Mouse (Mus musculus): ENCODE results near the gene Lrfn5. TPM values are rescaled to one million over a fixed set of nuclear protein-coding genes. Genes with fewer than 3 reads are reported as not detected.

The Lrfn5 gene
- polyA plus RNA-seq, 1 experiment from 2014 or later: 3.8 TPM

- Histone ChIP-seq H3K4me1 (no peaks in the 10 kb centered on the region), H3K36me3 (no peaks in the 10 kb centered on the region), H3K27me3 (no peaks in the 10 kb centered on the region), H3K9me3 (no peaks in the 10 kb centered on the region), H3K27ac (no peak overlapping the region), H3K9ac (no peak overlapping the region), H3K4me3 (no peak overlapping the region), H3K4me2 (replicated peaks) (no peak overlapping the region)
- ATAC-seq (ENCODE audit: low FRiP score, low read depth): no peak
These were observed 200.2 kb downstream of the Lrfn5 start for GRCm38 (mm10) chr12:61723158-61723557.

GRCm38 (mm10) chr12:61807073-61807605 is 284.2 kb downstream of the Lrfn5 start:
- H3K4me3 ChIP-seq: no peak overlapping the region
- no peaks in the 10 kb centered on the region for H3K27me3 ChIP-seq
- 85% methylated on average over 4 of the region's 4 CpGs for WGBS
- no peaks in the 10 kb centered on the region for H3K4me1 ChIP-seq
- no peak overlapping the region for H3K27ac ChIP-seq
- no peaks in the 10 kb centered on the region for H3K9me3 ChIP-seq
- no peak for ATAC-seq (ENCODE audit: low FRiP score, low read depth)
- H3K9ac ChIP-seq: no peak overlapping the region
- no peaks in the 10 kb centered on the region for H3K36me3 ChIP-seq
- no peak overlapping the region for H3K4me2 ChIP-seq (replicated peaks)

- H3K36me3 ChIP-seq: no peaks in the 10 kb centered on the region
- no peaks in the 10 kb centered on the region for H3K9me3 ChIP-seq
- H3K4me2 ChIP-seq (replicated peaks): no peak overlapping the region
- no peaks in the 10 kb centered on the region for H3K4me1 ChIP-seq
- H3K27me3 ChIP-seq: no peaks in the 10 kb centered on the region
- no peak for ATAC-seq (ENCODE audit: low FRiP score, low read depth)
- H3K27ac ChIP-seq: no peak overlapping the region
- H3K9ac ChIP-seq: no peak overlapping the region
- 89% methylated on average over 5 of the region's 5 CpGs for WGBS
- H3K4me3 ChIP-seq: no peak overlapping the region
These were observed 300.7 kb downstream of the Lrfn5 start for GRCm38 (mm10) chr12:61823601-61824000.

GRCm38 (mm10) chr12:61826311-61826710 is 303.4 kb downstream of the Lrfn5 start:
- Histone ChIP-seq H3K9ac (no peak overlapping the region), H3K4me3 (no peak overlapping the region), H3K9me3 (no peaks in the 10 kb centered on the region), H3K4me1 (no peaks in the 10 kb centered on the region), H3K27me3 (no peaks in the 10 kb centered on the region), H3K4me2 (replicated peaks) (no peak overlapping the region), H3K36me3 (no peaks in the 10 kb centered on the region), H3K27ac (no peak overlapping the region)
- WGBS: 31% methylated on average over 1 of the region's 1 CpGs
- no peak for ATAC-seq (ENCODE audit: low FRiP score, low read depth)

GRCm38 (mm10) chr12:61842599-61843291 is 319.8 kb downstream of the Lrfn5 start:
- Histone ChIP-seq H3K9me3 (no peaks in the 10 kb centered on the region), H3K9ac (no peak overlapping the region), H3K27me3 (no peaks in the 10 kb centered on the region), H3K27ac (no peak overlapping the region), H3K36me3 (no peaks in the 10 kb centered on the region), H3K4me2 (replicated peaks) (no peak overlapping the region), H3K4me3 (no peak overlapping the region), H3K4me1 (no peaks in the 10 kb centered on the region)
- ATAC-seq (ENCODE audit: low FRiP score, low read depth): no peak
- WGBS: 89% methylated on average over 9 of the region's 9 CpGs

GRCm38 (mm10) chr12:61854183-61854582 is 331.2 kb downstream of the Lrfn5 start:
- WGBS: 73% methylated on average over 1 of the region's 1 CpGs
- no peaks in the 10 kb centered on the region for H3K36me3 ChIP-seq

More at GRCm38 (mm10) chr12:61854183-61854582, 331.2 kb downstream of the Lrfn5 start:
- no peak overlapping the region for H3K4me3 ChIP-seq
- no peaks in the 10 kb centered on the region for H3K4me1 ChIP-seq
- no peak overlapping the region for H3K9ac ChIP-seq
- ATAC-seq (ENCODE audit: low FRiP score, low read depth): no peak
- H3K4me2 ChIP-seq (replicated peaks): no peak overlapping the region
- H3K9me3 ChIP-seq: no peaks in the 10 kb centered on the region
- no peaks in the 10 kb centered on the region for H3K27me3 ChIP-seq
- H3K27ac ChIP-seq: no peak overlapping the region

Measured in limb, embryonic 13.5 days (tissue).